Mouse (Mus musculus): Measurements from ENCODE around the gene Gm17490.
A peak's percentile ranks its signal among the peaks of the same experiment; 100 is the strongest.
"Not testable (repeated sequence)": the region's sequence is repeated elsewhere in the genome, so short reads cannot be mapped to it uniquely, and the experiment has no call there.

Gm17490 gene

DNA sequence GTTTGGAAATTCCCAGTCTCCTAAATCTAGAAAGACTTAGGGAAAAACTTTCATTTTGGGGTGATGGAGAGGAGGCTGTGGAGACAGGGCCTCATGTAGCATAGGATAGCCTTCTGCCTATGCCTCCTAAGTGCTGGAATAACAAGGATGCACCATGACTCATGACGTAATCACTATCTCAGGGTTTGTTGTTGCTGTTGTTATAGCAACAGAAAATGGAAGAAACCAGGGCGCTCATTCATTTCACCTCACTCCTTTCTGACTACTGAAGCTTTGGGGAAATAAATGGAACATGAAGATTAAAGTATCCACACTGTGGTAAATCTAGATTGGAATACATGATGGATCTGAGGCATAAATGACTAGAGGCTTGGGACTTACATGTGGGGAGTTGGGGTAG is 2.3 kb downstream of the Gm17490 start:
- DNase-seq (ENCODE audit: low read depth): no peak

DNA sequence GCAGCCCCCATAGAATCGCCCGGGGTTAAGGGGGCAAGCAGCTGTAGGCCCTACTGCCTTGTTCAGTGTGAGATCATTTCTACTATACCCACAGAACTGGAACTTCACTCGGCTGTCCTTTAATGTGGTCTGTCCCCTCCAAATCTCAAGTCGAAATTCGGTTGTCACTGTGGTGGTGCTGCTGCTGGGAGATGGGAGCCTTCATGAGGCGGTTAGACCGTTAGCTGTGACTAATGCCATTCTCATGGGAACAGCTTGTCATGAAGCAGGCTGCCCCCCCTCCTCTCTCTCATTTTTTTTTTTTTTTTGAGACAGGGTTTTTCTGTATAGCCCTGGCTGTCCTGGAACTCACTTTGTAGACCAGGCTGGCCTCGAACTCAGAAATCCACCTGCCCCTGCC is 2.9 kb downstream of the Gm17490 start:
- DNase-seq (ENCODE audit: low read depth): no peak

DNA sequence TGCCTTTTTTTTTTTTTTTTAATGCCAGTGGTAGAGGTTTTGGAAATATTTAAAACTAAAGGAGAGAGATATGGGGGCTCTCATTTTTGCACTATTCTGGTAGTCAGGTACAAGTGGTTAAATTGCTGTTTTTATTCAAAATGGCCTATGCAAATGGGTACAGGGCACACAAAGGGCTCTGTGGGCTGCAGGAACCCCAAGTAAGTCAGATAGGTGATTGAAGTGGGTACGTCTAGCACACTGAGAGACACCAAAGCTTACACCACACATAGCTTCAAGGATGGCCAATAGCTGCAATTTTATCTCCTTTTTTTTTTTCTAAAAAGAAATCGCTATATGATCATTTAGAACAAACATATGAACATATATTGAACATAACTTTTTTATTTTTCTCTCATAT is 6.5 kb downstream of the Gm17490 start:
- no peak for DNase-seq (ENCODE audit: low read depth)

DNA sequence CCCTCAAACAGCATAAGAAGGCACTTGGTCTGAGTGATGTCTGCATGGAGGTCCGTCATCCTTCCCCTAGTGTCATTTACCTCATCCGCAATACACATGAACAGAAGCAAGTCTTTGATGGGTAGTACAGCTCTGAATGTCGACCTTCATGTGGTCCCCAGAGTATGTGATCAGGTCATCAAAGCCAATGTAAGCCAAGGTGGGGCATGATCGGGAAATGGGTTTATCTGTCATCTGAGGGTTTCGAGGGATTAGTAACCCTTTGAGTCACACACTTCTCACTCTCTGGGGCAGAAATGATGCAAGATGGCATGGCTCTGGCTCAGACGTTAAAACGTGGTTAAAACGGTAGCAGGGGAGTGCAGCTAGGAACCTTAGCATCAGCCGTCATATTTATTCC is 9.2 kb downstream of the Gm17490 start:
- no peak for DNase-seq (ENCODE audit: low read depth)

DNA sequence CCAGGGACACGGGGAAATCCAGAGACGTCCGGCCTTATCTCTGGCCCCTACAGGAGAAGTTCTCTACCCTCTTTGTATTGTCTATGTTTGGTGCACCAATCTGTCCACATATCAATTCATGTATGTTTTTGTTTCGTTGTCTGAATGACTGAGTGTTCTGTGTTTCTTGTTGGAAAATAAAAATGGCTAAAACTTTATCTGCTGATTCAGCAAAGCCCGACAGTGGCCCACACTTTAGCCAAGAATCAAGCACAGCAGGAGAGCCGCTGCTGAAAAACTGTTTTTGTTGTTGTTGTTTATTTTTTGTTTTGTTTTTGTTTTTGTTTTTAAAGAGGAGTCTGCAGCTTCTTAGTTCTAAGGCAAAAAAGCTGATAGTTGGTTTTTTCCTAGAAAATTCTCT is 13.1 kb downstream of the Gm17490 start:
- not testable (repeated sequence) for DNase-seq (ENCODE audit: low read depth)

DNA sequence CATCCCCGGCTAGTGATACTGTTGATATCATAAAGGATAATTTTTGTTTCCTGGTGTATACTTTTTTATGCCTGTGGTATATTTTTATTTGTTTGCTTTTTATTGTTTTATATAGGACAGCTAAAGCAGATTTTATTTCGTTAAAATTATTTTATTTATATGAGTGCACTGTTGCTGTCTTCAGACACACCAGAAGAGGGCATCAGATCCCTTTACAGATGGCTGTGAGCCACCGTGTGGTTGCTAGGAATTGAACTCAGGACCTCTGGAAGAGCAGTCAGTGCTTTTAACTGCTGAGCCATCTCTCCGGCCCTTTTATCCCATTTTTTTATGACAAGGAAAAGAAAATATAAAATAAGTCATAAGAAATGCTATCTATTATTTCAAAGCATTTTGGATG is 19.3 kb downstream of the Gm17490 start:
- not testable (repeated sequence) for DNase-seq (ENCODE audit: low read depth)

DNA sequence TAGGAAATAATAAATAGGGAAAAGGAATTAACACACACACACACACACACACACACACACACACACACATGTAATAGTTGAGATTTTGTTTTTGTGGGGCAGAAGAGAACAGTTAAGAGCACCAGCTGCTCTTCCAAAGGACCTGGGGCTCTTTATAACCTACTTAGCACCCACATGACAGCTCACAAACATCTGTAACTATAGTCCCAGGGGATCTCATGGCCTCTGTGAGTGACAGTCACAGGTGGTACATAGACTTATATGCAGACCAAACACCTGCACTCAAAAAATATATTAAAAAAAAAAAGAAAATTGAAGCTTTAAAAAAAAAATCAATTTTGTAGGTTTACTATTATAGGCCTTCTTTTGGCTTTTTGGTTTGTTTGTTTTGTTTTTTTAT is 21.2 kb downstream of the Gm17490 start:
- DNase-seq (ENCODE audit: low read depth): no peak

DNA sequence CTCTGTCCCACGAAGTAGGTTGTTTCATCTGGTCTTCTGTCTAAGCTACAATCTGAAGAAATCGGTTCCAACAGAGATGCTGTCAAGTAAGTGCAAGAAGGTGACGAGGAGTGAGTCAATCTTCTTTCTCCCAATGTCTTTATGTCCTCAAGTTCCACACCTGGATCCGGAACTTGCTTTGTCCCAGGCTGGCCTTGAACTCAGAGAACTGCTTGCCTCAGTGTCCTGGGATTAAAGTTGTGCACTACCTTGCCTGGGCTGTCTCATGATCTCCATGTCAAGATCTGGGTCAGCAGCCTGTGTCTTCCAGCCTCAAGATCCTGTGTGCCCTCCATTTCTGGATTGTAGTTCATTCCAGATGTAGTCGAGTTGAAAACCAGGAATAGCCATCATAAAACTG is 22.0 kb downstream of the Gm17490 start, which contains the start of gene Rbm17:
Gene Rbm17, minus strand, starts transcription at position 101 of the 400 bp plus-strand sequence.
- no peak for DNase-seq (ENCODE audit: low read depth)

DNA sequence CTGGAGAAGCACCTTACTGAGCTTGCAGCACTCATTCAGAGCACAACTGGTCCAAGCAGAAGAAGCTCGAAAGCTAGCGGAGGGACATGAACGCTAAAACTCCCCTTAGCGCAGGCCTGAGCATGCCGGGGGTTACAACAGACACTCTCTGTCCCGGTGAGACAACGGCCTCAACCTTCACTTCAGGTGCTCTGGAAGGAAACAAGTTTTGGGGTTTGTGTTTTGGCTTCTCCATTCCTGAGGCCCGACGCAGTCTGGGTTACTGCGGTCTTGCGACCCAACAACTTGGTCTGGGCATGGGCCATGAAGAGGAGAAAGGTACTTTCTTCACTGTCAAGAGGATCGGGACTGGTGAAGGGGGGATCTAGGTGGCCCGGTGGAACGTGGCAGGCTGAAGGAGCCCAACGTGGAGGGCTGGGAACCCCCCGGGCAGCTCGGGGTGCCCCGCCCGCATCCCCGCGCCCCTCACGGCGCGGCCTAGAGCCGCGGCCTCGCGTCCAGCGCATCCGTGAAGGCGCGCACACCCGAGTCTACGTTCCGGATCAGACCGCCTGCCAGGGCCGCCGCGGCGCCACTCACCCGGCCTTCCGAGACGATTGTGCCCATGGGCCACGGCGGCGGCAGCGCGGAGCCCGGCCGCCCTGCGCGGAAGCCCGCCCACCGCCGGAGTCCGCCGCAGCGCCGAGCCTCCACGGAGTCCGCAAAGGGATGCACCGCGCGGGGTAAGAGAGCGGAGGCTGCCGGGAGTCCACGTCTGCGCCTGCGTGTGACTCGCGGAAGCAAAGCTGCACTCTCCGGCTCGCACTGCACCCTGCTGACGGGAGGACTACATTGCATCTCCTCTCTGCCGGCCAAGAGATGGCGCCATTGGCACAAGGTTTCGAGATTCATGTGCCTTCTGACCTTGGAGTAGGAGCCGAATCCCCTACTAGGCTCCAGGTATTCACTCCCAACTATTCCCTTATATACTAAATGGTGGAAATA is 23.3 kb downstream of the Gm17490 start:
- DNase-seq (ENCODE audit: low read depth): peak; percentile 91

DNA sequence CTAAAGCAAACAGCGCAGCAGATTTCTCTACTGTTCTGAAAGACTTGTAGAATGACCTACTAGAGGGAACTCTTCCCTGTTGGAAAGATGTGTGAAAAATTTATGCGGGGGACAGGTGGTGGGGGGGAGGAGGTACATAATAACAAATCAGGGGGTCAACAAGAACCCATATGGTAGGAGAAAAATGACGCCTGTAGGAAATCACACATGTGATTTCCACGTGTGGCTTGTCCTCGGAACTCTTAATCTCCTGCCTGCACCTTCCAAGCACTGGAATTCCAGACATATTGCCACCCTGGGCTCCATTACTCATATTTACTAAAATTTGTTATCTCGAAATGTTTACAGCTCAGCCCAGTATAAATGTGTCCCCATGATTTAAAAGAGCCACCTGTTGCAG is 24.3 kb downstream of the Gm17490 start:
- DNase-seq (ENCODE audit: low read depth): no peak

DNA sequence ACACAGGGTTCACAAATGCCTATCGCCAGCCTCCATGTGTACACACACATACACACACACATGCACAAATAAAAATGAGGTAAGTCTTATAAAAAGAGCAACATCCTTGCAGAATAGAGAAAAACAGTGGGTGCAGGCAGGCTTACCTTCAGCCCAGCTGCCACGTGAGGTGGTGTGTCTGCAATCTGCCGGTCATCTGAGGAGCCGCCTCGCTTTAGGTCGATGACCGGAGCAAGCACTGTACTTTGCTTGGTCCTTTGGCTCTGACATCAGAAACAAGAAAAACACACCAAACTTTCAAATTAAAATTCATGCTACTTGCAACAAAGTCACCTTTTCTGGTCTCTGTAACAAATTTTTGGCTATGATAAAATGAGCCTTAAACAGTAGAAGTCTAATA is 28.2 kb downstream of the Gm17490 start:
- DNase-seq (ENCODE audit: low read depth): no peak

DNA sequence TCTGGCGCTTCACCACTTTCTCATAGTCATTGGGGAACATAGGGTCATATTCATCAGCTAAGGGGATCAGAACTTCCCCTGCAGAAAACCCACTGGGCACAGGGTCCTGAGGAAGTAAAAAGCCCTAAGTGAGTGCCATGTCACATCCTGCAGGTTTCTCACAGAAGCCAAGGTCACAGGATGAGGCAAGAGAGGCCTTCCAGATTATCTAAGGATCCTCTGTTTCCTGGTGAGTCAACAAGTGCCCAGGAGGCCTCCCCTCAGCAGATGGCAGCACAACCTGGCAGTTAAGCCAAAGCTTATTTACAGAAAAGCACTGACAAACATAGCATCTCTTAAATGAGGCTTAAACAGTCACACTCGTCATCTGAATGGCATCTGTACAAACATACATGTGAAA is 29.4 kb downstream of the Gm17490 start:
- DNase-seq (ENCODE audit: low read depth): no peak

DNA sequence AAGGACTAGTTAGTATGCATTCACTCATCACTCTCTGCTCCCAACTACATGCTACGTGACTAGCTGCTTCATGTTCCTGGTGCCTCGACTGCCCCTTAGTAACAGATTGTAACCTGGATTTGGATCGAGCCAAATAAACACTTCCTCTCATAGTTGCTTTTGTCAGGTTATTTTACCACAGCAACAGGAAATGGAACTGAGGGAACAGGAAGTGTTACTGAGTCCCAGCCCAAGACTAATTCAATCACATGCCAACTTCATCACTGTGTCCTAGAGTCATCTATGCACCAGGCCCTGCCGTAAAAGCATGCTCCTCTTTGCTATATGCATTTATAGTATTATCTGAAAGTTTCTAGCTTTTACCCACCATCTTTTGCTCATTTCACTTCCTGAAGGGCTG is 38.1 kb downstream of the Gm17490 start:
- no peak for DNase-seq (ENCODE audit: low read depth)

DNA sequence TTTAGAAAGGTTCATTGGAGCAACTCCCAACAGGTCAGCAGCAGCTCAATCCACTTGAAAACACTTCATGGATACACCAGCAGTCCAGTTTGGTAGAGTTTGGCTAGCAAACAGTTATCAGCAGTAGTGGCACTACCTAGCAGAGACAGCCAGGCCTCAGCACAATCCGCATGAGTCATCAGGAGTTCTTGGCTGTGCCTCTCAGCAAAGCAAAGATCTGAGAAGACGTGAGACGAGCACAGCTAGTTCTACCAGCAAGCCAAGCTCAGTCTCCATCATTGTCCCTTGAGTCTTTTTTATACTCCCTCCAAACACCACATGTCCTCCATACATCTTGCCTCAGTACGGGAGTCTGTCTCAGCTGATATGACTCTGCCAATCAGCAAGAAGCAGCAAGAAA is 46.7 kb downstream of the Gm17490 start:
- DNase-seq (ENCODE audit: low read depth): no peak

DNA sequence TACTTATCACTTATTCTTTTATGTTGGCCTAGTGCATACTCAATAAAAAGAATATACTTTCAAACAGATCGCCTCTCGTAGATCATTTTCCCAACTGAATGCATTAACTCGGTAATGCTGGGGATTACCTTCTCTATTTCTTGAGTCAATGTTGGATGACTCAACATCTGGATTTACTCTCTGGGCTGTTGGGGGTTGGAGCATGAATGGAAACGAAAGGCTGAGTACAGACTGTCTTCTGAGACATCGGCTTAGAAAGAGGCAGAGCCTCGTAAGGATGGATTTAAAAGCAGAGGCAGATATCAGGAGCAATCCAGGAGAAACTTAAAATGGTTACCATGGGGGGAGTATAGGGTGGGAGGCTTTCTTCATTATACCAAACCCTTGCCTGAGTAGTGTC is 47.9 kb downstream of the Gm17490 start:
- no peak for DNase-seq (ENCODE audit: low read depth)

Data from c-Kit-positive CD71-positive TER-119-negative erythroid progenitor cells, embryonic 14.5 days (primary cell).